Mouse (Mus musculus) spleen, embryonic (tissue): ENCODE measurements around the gene Spp1.

Experiments
- CTCF ChIA-PET: fragments of 350-600 bp; sonication (Branson Sonifier 250); formaldehyde crosslinking; loops from one replicate; lab custom pipeline; 2022; lab: Charles Lee

The Spp1 gene

DNA sequence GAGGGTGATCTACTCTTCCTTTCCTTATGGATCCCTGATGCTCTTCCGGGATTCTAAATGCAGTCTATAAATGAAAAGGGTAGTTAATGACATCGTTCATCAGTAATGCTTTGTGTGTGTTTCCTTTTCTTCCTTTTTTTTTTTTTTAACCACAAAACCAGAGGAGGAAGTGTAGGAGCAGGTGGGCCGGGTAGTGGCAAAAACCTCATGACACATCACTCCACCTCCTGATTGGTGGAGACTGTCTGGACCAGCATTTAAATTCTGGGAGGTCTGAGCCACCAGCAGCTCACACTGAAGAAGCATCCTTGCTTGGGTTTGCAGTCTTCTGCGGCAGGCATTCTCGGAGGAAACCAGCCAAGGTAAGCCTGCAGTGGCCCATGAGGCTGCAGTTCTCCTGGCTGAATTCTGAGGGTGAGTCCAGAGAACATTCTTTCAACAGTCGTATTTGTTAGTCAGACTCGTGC, at the start of gene Spp1:
Gene Spp1, plus strand, starts transcription at position 284 of the 467 bp plus-strand sequence.
- CTCF ChIA-PET = no interaction called here

DNA sequence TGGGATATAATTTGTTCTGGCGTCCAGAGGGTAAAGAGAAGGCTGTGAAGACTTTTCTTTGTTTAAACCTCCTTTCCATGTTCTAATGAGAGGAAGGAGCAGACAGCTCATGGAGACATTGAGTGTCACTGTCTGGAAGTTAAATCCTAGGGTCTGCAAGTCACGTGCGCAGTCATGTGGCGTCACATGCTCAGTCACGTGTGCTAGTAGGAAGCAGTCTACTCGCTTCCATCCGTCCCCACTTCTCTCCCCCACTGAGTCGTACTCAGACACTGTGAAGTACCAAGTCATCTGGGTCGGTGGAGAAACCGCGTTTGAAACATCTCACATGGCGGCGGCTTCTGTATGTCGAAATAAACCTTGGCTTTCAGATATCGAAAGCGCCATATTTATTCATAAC, 49.4 kb upstream of the Spp1 start:
- CTCF ChIA-PET = no interaction called here

DNA sequence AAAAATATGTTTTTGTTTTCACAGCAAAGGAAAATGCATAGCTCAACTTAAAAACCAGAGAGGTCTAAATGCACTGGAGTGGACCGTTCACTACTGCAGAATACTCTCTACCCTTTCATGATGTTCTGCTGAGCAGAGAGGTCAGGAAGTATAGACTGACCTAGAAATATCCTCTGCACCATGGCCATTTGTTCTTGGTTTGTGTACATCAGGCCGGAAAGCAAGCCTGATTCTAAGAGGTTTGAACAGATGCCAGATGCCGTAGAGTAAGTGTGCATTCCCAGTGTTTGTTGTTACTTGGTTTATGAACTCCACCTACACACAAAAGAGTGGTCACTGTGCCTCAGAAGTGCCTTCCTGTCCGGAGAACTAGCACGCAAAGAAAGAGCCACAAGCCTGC, 48.0 kb upstream of the Spp1 start:
- CTCF ChIA-PET = no interaction called here

DNA sequence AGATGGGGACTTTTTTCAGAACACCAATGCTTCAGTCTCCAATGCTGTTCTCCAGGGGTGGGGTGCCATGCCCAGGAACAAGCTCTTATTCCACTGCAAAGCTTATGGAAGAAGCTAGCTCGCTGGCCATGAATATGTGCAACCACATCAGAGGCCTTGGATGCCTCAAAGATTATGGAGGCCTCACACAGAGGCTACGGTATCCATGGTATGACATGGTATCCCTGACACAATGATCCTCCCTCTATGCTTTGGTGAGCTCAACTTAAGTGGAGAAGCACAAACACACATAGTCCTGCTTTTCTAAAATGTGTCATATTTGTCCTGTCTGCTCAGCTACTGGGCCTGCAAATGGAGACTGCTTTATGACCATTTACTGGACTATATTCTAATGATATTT, 44.0 kb upstream of the Spp1 start:
- CTCF ChIA-PET = no interaction called here

DNA sequence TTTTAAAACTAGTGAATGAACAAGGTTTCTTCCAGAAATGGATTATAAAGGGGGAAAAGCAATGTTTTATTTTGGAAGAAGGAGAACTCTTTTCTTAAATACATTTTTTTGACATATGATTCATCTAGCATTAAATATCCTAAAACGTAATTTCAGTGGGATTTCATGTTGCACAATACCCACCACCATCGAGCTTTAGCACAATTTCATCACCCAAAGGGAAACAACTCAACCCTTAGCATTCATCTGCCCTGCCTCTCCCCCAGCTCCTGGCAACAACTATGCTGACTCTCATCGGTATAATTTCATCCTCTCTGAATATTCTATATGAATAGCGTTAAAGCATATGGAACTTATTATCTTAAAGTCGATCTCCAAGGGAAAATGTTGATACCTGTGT, 42.1 kb upstream of the Spp1 start:
- CTCF ChIA-PET = no interaction called here

DNA sequence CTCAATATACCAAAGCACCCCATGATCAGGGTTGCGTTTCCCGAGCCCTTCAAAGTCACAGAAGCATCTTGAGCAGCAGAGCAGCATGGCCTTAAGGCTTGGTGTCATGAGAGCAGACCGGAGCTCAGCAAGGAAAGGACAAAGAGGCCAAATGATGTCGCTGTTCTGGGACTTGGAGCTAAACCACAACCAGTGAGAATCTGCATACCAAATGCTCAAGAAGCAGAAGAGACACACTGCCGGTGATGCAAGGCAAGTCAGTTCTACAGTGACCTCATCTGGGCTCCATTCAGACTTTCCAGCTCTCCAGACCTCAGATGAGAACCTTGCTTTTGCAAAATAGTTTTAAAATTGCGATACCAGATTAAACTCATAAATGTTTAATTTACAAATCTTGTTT, 38.6 kb upstream of the Spp1 start:
- CTCF ChIA-PET = no interaction called here

DNA sequence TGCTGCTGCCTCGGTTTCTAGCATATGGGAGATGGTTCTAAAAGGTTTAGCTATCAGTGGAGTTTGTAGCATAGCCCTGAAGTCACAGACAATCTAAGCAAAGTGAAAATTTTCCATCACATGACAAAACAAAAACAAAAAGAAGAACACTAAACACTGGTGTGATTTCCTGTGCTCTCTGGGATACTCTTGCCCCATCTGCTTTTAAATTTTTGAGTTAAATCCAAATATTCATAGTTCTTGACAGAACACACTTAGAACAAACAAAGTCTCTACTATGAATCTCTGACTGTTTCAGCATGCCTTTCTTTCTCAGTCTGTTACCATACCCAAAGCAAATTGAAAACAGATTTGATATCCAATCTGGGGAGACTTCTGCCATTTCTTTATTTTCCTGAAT, 36.9 kb upstream of the Spp1 start:
- CTCF ChIA-PET = no interaction called here

DNA sequence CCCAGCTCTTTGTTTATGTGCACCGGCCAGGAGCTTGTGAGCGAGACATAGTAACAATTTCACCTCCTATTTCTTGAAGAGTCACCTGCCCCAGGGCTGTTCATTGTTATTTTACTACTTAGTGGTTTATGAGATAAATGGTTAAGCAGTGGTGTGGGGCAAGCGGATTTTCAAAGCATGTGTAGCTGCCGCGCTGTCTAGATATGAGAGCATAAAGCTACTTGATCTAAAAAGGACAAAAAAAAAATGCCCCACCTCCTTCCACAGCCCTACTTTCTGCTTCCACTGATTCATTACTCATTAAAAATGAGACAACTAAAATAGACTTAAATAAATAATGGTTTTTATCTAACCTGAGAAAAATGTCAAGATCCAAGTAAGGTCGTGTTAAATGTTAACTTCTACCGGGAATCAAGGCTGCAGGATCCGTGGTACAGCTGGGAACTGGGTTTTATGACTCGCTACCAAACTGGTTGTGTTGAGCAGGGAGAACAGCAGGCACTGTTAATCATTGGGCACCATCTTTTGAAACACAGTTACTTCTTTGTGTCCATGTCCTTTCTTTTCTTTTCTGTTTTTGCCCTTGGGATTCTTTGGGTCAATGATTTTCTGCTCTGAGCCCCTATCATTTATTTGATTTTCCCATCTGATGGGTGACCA, 35.5 kb upstream of the Spp1 start:
- CTCF ChIA-PET = interaction anchor here (0.6 kb wide), 1 partner anchor 143 kb away, joined by 3 read pairs; no protein-coding TSS in a partner anchor

DNA sequence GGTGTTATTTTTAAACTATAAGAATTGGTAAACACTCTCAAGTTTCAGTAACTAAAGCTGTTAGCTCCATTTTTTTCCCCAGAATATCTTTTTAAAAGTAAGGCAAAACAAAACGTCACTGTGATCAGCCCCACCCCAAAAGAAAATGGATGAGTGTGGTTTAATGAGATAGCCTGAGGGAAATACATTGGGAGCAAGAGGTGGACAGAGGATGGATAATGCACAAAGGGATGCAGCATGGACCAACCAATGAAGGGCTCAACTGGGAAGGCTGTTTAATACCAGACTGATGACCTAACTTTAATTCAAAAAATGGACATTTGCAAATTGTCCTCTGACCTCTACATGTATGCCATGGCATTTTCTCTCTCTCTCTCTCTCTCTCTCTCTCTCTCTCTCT, 34.9 kb upstream of the Spp1 start:
- CTCF ChIA-PET = no interaction called here

DNA sequence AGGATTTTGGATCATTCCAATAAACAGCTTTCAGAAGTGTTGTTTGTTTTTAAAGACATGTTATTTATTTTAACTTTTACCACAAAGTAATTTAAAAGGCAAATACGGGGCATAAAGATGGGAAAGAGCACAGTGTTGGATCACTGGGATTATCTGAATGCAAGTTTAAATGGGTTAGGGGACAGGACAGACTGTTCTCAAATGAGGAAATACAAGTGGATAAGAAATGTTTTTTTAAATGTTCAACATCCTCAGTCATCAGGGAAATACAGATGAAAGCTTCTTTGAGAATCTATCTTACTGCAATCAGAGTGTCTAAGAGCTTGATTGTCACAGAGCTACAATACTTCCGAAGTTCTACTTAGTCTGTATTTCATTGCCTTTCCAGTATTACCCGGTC, 32.3 kb upstream of the Spp1 start:
- CTCF ChIA-PET = no interaction called here

DNA sequence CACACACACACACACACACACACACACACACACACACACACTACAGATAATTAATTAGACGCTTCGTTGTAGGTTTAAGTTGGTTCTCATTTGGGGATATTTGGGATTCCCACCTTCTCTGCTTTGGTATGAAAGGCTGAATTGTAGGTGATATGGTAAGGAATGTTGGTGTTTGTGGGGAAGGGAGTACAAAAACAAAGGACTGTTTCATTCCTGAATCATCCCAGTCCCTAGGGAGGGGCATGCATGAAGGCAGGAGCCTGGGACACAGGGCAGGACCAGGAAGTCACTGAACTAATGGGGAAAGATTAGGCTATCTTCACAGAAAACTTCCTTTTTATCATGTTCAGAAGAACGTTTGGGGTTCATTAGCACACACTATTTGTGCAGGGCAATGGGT, 31.6 kb upstream of the Spp1 start:
- CTCF ChIA-PET = no interaction called here

DNA sequence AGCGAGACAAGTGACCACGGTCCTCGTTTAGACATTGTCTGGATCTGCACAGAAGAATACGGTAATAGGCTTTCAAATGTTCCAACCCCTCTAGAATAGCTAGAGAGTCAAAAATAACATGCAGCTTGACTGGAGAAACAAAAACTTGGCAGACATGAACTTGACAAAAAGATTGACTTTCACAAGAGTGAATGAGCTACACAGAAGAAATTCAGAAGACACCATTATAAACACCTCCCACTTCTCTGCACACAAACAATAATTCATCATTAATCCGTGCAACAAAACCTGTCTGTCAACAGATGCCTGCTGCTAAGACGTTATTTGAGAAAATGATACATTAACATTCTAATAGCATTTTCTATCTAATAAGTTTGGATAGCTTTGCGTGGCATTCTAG, 30.4 kb upstream of the Spp1 start:
- CTCF ChIA-PET = no interaction called here

DNA sequence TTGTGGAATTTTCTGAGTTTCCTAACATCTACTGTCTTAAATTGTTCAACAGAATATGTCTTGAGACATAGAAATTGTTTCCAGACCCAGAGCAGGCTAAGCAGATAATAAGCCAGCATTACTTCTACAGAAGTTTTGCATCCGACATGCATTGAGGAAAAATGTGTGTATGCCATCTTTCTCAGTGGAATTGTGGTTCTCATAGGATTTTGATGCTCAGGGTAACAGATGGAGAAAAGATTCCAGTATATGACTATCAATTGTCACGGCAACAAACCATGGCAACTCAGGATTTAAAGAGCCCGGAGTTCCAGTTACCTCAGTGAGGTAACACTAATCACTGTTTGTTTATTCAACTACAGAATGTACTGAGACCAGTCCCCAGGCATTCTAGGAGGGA, 29.9 kb upstream of the Spp1 start:
- CTCF ChIA-PET = no interaction called here

DNA sequence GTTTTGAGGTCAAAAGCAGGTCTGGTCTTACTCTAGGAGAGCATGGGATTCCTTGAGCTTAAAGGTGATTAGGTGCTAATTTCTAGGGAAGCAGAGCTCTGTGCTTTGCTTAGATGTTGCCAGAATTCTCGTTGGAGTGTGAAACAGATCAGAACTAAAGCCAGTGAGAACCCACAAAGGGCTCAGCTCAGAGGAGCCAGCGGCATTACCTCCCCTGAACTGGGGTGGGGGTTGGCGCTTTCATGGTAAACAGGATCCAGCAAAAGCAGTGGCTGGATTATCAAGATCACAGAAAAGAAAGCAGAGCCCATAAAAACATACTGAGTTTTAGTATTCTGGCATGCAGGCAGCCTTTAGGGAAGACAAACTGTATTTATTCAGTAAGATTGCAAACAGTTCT, 28.2 kb upstream of the Spp1 start:
- CTCF ChIA-PET = no interaction called here

DNA sequence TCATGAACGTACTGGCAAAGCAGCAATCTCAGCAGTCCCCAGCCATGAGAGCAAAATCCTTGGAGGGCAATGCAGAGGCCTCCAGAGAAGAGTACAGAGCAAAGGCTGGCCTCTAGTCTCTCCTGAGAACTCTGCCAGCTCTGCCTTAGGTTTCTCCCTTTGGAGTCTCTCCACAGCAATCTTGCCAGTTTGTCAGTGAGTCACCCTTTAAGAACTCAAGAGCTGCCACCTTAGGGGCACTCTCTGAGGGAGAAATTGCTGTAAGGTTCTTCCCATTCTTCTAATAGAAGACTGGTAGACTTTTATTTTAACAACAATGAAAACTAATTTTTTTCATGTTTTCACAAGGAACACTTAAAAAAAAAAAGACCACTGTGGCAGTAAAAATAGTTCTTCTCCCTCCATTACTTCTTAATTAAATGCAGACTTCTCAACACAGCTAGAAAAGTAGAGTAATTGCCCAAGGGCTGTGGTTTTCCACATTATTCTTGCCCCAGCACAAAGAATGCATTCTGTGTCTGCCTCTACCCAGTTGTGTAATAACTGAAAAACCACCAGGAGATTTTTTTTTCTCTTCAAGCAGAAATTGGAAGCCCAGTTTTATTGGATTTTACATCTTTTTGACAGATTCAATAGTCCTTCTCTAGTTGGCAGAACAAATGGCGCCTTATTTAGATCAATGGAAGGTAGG, 27.2 kb upstream of the Spp1 start:
- CTCF ChIA-PET = no interaction called here

DNA sequence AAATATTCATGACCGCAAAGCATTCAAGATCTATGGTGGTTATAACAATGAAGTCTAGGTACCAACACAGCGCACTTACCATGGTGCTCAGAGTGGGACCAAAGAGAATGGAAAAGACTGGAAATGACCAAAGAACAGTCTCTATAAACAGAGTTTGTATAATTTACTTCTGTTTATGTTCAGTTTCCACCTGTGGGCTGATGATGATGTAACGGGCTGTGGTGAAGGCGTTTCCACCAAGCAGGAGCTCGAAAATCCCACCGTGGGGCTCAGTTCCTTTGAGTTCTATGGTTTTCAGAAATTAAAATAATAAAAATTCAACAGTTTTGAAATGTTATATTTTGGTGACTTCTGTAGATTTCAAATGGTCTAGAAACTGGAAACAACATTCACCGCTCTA, 26.4 kb upstream of the Spp1 start:
- CTCF ChIA-PET = no interaction called here

DNA sequence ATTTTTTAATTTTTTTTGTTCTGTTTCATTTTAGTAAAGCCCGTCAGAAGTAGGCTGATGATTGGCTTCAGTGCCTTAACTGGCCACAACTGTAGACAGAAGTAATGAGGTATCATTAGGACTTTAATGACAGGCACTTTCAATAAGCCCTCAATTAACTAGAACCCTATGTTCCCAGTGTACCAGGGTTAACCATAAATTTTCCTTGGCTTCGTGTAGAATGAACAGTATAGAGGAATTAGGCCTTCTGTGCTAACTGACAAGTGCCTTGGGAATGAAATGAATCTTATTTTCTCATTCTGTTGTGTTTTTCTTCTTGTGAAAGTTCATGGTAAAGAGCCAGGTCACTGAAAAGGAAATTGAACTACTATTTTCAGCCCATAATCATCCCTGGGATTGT, 18.9 kb upstream of the Spp1 start:
- CTCF ChIA-PET = no interaction called here

DNA sequence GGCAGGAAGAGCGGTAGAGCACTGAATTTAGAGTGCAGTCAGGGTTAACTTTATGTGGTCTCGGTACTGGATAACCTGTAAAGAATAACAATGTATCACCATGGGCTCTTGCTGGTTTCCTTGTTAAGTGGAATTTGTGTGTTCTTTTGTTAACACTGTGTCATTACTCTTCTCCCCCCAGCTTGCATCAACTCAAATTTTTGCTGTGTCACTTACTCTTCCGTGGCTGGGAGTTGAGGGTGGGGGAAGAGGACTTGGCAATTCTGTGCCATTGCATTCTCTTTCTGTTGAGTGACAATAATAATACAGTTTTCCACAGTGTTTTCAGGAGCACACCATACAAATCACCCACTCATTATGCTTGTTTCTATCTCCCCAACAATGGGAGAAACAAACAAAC, 17.9 kb upstream of the Spp1 start:
- CTCF ChIA-PET = no interaction called here

DNA sequence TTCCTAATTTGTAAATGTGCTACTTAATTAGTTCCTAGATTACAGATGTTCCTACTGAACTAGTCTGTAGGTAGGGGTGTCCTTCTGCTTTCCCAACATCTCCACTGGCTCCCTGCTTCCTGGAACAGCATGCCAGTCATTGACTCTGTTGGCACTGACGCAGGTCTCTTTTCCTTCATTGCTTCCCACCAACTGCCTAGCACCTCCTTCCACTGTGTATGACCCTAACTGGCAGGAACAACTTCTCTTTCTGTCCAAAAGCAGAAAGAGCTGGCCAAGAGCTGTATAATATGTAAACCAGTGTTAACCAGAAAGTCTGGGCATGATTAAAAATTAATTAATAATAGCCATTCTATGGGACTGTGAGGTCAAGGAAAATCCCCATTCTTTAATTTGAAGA, 17.2 kb upstream of the Spp1 start:
- CTCF ChIA-PET = no interaction called here

DNA sequence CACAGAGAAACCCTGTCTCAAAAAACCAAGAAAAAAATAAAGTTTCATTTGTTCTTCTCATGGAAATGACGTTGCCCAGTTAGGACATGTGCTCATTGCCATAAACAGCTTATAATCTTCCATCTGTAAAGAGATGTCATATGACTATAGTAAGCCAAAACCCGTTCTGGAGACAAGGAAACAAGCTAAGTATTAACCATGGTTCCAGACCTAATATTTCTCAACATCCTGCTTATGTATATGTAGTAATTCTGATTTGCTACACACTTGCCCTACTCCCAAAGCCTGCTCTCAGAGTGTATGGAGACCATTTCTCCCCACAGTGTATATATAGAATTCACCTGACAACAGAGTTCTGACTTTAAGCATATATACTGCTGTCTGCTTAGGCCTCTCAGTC, 12.9 kb upstream of the Spp1 start:
- CTCF ChIA-PET = interaction anchor here (0.7 kb wide), 1 partner anchor 17 kb away, joined by 3 read pairs; no protein-coding TSS in a partner anchor

DNA sequence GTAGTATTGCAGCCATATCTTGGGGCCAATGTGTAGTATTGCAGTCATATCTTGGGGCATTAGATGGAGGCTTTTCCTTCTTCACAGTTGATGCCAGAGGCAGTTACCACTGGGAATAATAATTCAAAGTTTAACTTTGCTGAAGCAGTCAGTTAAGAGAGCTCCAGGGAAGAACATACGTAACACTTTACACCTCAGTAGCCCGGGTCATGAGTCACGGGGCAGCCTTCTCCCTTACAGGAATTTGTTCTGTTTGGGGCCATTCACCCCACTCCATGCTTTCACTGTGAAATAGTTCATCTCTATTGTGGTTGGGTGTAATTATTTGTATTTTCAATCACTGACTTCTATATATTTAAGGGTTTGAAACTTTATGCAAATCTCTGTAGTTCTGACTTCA, 11.1 kb upstream of the Spp1 start:
- CTCF ChIA-PET = no interaction called here

DNA sequence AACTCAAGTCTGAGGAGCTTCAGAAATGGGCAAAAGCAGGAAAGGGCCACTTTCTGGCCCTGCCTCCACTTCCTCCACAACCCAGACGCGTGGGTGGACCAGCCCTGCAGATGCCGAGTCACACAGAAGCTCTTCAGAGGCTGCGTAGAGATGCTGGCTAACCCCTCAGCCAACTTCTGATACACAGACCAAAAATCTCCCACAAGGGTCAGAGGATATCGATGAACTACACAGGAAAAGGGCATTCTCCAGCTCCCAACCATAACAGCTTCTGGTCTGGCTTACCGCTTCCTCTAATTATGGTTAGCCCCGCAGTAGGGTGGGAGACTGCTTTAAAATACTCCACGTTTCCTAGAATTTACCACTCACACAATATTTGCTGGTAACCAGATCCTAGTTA, 9.0 kb upstream of the Spp1 start:
- CTCF ChIA-PET = no interaction called here

DNA sequence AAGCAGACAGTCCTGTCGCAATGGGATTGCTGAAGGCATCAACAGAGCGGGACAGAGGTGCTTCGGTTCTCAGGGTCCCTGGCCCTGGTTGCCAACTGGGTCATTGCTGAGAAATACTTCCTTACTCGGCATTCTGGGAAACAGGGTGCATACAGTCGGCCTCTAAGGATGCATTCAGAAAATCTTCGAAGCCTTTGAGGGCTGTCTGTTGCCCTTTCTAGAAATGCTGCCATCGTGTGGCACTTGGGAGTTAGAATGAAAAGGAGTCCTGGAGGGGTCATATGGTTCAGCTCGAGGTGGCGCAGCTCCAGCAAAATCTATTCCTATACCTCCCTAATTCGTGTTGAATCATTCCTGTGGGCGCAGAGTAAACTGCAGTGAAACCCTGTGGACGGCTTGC, 2.0 kb upstream of the Spp1 start:
- CTCF ChIA-PET = no interaction called here
